Mouse (Mus musculus): ENCODE measurements around the gene Uhrf1bp1. TPM values are rescaled to one million over a fixed set of nuclear protein-coding genes. Genes with fewer than 3 reads are reported as not detected.
A peak's percentile ranks its signal among the peaks of the same experiment; 100 is the strongest.

Uhrf1bp1 gene
- polyA plus RNA-seq, 2 experiments = 8.0 to 13.5 TPM

DNA sequence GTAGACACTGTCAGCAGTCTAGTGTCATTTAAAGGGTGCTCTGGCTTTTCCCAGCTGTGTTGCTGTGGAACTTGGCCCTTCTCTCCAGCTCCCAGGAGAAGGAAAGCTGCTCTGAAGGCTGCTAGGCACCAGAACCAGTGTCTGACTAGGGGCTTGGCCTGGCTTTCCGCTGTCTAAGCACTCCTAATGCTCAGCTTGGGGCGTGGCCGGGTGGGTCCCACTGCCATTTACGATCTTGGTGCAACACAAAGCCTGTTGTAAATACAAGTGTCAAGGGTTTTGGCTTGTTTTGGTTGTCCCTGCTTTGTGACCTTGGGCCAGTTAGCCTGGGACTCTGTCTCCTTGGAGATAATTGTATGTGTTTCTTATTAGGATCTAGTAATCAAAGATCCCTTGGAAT lies 84.1 kb downstream of the Uhrf1bp1 start:
- peak overlapping the region; percentile 48; the same call in 1 of the 2 replicates for H3K27ac ChIP-seq (replicated peaks; ENCODE audit: low read depth, low read length)
- no peak for ATAC-seq (ENCODE audit: low FRiP score, low read depth)
- H3K4me2 ChIP-seq (replicated peaks; ENCODE audit: low read depth, low read length, severe bottlenecking) = no peak overlapping the region
- H3K4me3 ChIP-seq (replicated peaks; ENCODE audit: low read length) = no peak overlapping the region
- TF ChIP-seq POLR2A (IDR thresholded peaks at IDR 0.05; ENCODE audit: borderline replicate concordance, extremely low read depth, insufficient read depth, insufficient read length) = no peak
- no peaks in the 10 kb centered on the region for H3K9me3 ChIP-seq (ENCODE audit: control insufficient read depth, low read length)
- no peaks in the 10 kb centered on the region for H3K36me3 ChIP-seq (ENCODE audit: control insufficient read depth, insufficient read depth, low read length)
- H3K4me1 ChIP-seq (ENCODE audit: control insufficient read depth, insufficient read depth, low read length) = peaks cover 56% of the 10 kb centered on the region
- 25% methylated on average over 4 of the region's 4 CpGs for WGBS
- H3K27me3 ChIP-seq (ENCODE audit: control insufficient read depth, insufficient read depth, low read length) = no peaks in the 10 kb centered on the region
- no peak for DNase-seq (ENCODE audit: low spot score)
- no peak overlapping the region for H3K9ac ChIP-seq (ENCODE audit: low read depth, low read length, severe bottlenecking)

DNA sequence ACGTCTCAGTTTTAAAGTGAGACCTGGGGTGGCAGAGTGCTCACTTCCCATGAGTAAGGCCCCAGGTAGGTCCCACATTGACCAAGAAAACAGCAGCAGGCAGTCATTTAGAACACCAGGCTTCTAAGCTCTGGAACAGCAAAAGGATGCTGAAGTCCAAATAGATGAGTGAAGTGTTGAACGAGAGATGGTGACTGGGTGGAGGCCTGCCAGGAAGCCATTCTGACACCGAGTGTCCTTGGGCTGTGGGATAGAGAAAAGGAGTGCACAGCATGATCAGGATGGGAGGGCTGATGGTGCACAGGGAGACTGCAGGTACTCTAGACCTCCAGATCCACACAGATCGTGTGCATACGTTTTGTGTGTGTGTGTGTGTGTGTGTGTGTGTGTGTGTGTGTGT lies 84.9 kb downstream of the Uhrf1bp1 start:
- DNase-seq (ENCODE audit: low spot score) = no peak
- WGBS = 51% methylated on average over 4 of the region's 5 CpGs
- H3K9ac ChIP-seq (ENCODE audit: low read depth, low read length, severe bottlenecking) = no peak overlapping the region

GRCm38 (mm10) chr17:27941698-27942097 lies 85.5 kb downstream of the Uhrf1bp1 start:
- Histone ChIP-seq H3K4me2 (replicated peaks; ENCODE audit: low read depth, low read length, severe bottlenecking) (no peak overlapping the region), H3K27ac (replicated peaks; ENCODE audit: low read depth, low read length) (no peak overlapping the region), H3K4me3 (replicated peaks; ENCODE audit: low read length) (no peak overlapping the region), H3K36me3 (ENCODE audit: control insufficient read depth, insufficient read depth, low read length) (no peaks in the 10 kb centered on the region), H3K4me1 (ENCODE audit: control insufficient read depth, insufficient read depth, low read length) (peaks cover 67% of the 10 kb centered on the region), H3K27me3 (ENCODE audit: control insufficient read depth, insufficient read depth, low read length) (no peaks in the 10 kb centered on the region), H3K9ac (ENCODE audit: low read depth, low read length, severe bottlenecking) (no peak overlapping the region), H3K9me3 (ENCODE audit: control insufficient read depth, low read length) (no peaks in the 10 kb centered on the region)
- TF ChIP-seq POLR2A (IDR thresholded peaks at IDR 0.05; ENCODE audit: borderline replicate concordance, extremely low read depth, insufficient read depth, insufficient read length) = no peak
- WGBS = 67% methylated on average over 2 of the region's 2 CpGs
- no peak for ATAC-seq (ENCODE audit: low FRiP score, low read depth)
- DNase-seq (ENCODE audit: low spot score) = no peak

More for the DNA sequence above, 84.9 kb downstream of the Uhrf1bp1 start:
- no peak for TF ChIP-seq POLR2A (IDR thresholded peaks at IDR 0.05; ENCODE audit: borderline replicate concordance, extremely low read depth, insufficient read depth, insufficient read length)
- no peak for ATAC-seq (ENCODE audit: low FRiP score, low read depth)
- H3K27me3 ChIP-seq (ENCODE audit: control insufficient read depth, insufficient read depth, low read length) = no peaks in the 10 kb centered on the region
- H3K4me2 ChIP-seq (replicated peaks; ENCODE audit: low read depth, low read length, severe bottlenecking) = no peak overlapping the region
- peaks cover 64% of the 10 kb centered on the region for H3K4me1 ChIP-seq (ENCODE audit: control insufficient read depth, insufficient read depth, low read length)
- no peaks in the 10 kb centered on the region for H3K36me3 ChIP-seq (ENCODE audit: control insufficient read depth, insufficient read depth, low read length)
- no peak overlapping the region for H3K4me3 ChIP-seq (replicated peaks; ENCODE audit: low read length)
- 0 out of 2 replicates have a peak overlapping the region, but pooled peaks have one; percentile 43 for H3K27ac ChIP-seq (replicated peaks; ENCODE audit: low read depth, low read length)
- no peaks in the 10 kb centered on the region for H3K9me3 ChIP-seq (ENCODE audit: control insufficient read depth, low read length)

DNA sequence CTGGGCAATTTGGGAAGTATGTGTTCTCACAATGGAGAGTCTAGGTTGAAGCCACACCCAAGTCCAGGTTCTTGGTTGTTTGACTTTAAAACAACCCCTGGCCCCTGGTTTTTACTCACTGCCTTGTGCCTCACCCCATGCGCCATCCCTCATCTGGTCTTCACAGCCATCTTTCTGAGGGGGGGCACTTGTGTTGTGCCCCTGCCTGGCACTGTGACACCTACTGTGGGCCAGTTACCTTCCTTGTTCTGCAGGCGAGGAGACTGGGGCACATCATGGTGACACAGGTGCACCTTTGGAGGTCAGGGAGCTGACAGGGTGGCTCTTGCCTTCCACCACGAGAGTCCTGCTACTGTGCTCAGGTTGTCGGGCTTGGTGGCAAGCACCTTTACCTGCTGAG lies 85.9 kb downstream of the Uhrf1bp1 start:
- Histone ChIP-seq H3K27ac (replicated peaks; ENCODE audit: low read depth, low read length) (no peak overlapping the region), H3K27me3 (ENCODE audit: control insufficient read depth, insufficient read depth, low read length) (no peaks in the 10 kb centered on the region), H3K4me2 (replicated peaks; ENCODE audit: low read depth, low read length, severe bottlenecking) (no peak overlapping the region), H3K4me3 (replicated peaks; ENCODE audit: low read length) (no peak overlapping the region), H3K4me1 (ENCODE audit: control insufficient read depth, insufficient read depth, low read length) (peaks cover 67% of the 10 kb centered on the region), H3K36me3 (ENCODE audit: control insufficient read depth, insufficient read depth, low read length) (no peaks in the 10 kb centered on the region), H3K9ac (ENCODE audit: low read depth, low read length, severe bottlenecking) (no peak overlapping the region), H3K9me3 (ENCODE audit: control insufficient read depth, low read length) (no peaks in the 10 kb centered on the region)
- no peak for TF ChIP-seq POLR2A (IDR thresholded peaks at IDR 0.05; ENCODE audit: borderline replicate concordance, extremely low read depth, insufficient read depth, insufficient read length)
- 95% methylated on average over 4 of the region's 4 CpGs for WGBS
- ATAC-seq (ENCODE audit: low FRiP score, low read depth) (no peak), DNase-seq (ENCODE audit: low spot score) (no peak)

DNA sequence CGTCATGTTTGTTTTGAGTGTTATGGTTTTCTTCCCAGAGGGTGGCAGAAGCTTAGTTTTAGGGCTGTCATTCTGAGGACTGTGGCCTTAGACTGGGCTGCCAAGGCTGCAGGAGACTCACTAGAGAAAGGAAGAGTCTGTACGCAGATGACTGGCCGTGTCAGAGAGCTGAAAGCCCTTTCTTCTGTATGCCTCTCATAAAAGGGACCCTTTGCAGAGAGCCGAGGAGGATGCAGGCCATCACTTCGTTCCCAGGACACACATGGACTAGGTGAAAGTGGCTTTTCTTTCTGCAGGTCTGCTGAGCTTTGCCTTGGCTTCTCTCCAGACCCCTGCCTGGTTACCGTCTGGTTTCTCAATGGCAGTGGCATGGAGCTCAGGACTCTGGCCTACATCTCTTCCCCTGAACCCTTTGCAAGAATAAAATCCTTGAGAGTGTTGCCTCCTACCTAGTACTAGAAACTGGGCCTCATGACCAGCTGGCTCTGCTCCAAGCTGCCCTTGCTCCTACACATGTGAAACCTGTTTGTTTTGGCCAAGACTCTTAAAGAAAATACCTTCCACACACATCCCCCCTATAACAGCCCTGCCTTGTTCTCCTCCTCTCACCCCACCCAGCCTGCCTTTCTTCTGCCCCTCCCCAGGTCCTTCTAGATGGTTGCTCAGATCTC lies 89.4 kb downstream of the Uhrf1bp1 start:
- H3K36me3 ChIP-seq (ENCODE audit: control insufficient read depth, insufficient read depth, low read length) = no peaks in the 10 kb centered on the region
- peak overlapping the region; percentile 87 for H3K27ac ChIP-seq (replicated peaks; ENCODE audit: low read depth, low read length)
- peak overlapping the region; percentile 17; the same call in 1 of the 2 replicates for H3K4me2 ChIP-seq (replicated peaks; ENCODE audit: low read depth, low read length, severe bottlenecking)
- no peak for TF ChIP-seq POLR2A (IDR thresholded peaks at IDR 0.05; ENCODE audit: borderline replicate concordance, extremely low read depth, insufficient read depth, insufficient read length)
- WGBS = 28% methylated on average over 6 of the region's 6 CpGs
- no peak overlapping the region for H3K9ac ChIP-seq (ENCODE audit: low read depth, low read length, severe bottlenecking)
- peaks cover 40% of the 10 kb centered on the region for H3K4me1 ChIP-seq (ENCODE audit: control insufficient read depth, insufficient read depth, low read length)
- ATAC-seq (ENCODE audit: low FRiP score, low read depth) (peak; percentile 88), DNase-seq (ENCODE audit: low spot score) (peak; percentile 95)
- H3K9me3 ChIP-seq (ENCODE audit: control insufficient read depth, low read length) = no peaks in the 10 kb centered on the region
- no peak overlapping the region for H3K4me3 ChIP-seq (replicated peaks; ENCODE audit: low read length)
- H3K27me3 ChIP-seq (ENCODE audit: control insufficient read depth, insufficient read depth, low read length) = no peaks in the 10 kb centered on the region

Data from limb, embryonic 14.5 days (tissue).